Mouse (Mus musculus): ENCODE measurements at regions not wholly inside any gene's neighbourhood (a gene's known extent, or its start where the extent isn't known, plus 50 kb on each side); places are given as distances from the start of the nearest gene placed in this dataset.

DNA sequence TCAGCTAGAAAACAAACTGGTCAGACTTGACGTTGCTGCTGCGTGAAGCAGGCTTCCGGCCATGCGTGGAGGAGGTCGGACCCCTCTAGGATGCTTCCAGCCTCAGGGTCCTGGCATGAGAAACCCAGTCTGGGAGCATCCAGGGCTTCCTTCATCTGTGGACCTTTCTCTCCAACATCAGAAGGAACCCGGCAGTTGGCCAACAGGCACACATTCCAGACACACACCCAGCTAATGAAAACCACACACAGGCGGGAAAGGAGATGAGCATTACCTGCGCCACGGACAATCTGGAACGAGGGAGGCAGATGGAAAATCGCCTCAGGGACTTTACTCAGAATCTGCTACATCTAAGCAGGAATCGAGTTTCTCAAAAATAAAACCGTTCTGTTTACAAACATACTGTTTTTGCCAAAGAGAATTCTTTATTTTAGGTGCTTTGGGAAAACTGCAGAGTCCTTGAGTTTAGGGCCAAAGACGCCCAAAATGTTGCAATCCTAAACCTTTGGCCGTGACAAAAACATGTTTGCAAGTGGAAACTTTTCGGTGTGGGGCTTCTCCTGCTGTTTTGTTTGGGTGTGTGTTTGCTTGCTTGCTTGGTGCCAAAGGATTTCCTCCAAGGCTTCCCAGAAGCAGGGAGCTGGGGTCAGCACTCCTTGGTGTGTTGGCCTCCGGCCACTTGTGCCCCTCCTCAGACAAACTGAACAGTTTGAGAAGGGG is 147.0 kb downstream of the Setd4 start:
- Histone ChIP-seq H3K27me3 (replicated peaks) (peaks cover 12% of the 10 kb centered on the region), H3K36me3 (no peaks in the 10 kb centered on the region), H3K4me2 (no peak overlapping the region), H3K9me3 (replicated peaks) (no peaks in the 10 kb centered on the region), H3K4me1 (peaks cover 12% of the 10 kb centered on the region), H3K4me3 (replicated peaks) (no peak overlapping the region), H3K9ac (replicated peaks) (no peak overlapping the region), H3K27ac (replicated peaks) (no peak overlapping the region)
- ATAC-seq (ENCODE audit: low FRiP score): no peak
- 91% methylated on average over 17 of the region's 17 CpGs for WGBS

DNA sequence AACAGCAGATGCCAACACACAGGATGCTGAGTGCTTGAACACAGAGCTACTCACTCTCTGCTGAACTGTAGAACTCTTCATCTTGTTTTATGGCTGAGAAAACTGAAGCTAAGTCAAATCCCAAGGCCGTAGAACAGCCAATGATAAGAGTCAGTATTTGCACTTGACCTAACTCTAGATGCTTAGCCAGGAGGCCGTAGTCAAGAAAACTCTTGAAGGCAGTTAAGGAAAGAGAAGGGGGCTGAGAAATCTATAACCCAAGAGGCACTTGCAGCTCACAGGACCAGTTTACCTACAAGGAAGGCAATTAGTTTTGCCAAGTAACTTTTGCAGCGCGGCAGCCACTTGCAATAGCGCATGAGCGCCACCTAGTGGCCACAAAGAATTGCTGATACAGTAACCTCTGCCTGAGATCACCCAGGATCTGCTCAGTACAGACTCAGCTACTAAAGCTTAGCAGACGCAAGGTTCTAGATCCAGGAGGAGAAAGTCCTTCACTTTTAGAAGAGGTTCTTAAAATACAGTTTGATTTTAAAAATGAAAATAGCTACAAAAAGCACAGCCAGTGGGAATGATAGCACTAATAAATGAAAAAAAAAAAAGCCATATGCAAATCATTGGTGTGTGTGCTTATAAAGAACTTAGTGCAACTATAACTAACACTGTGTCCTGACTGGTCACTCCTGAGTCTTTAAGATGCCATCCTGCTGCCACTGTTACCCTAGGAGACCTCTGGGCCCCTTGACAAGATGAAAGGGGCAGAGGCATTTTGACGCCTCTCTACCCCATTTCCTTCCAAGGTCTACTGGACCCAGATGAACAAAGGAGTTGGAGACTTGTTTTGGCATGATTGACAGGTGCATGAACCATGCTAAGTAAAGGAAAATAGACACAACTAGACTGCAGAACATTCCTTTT is 149.5 kb downstream of the Setd4 start:
- H3K4me1 ChIP-seq: peaks cover 8% of the 10 kb centered on the region; the same call in 1 of the 2 replicates
- 30% methylated on average over 8 of the region's 8 CpGs for WGBS
- H3K36me3 ChIP-seq: no peaks in the 10 kb centered on the region
- H3K27ac ChIP-seq (replicated peaks): no peak overlapping the region
- H3K9me3 ChIP-seq (replicated peaks): no peaks in the 10 kb centered on the region
- no peak overlapping the region for H3K4me3 ChIP-seq (replicated peaks)
- no peak overlapping the region for H3K9ac ChIP-seq (replicated peaks)
- ATAC-seq (ENCODE audit: low FRiP score): no peak
- peaks cover 12% of the 10 kb centered on the region for H3K27me3 ChIP-seq (replicated peaks)
- H3K4me2 ChIP-seq: no peak overlapping the region

DNA sequence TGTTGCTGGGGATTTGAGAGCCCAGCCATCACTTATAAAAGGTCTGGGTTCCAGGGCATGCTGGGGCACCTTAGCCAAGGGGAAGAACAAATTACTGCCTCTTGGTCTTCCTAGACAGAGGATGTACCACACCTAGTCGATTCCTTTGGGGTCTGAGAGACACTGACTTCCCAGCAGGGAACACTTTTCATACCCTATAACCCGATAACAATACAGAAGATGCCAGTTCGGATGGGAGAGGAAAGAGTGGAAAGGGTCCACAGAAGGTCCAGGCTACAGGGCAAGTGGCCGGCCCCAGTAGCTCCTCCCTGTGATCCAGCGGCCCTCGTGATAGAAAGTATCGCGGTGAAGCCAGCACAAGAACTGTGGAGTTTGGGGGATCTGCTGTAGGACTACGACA is 150.8 kb downstream of the Setd4 start:
- Histone ChIP-seq H3K36me3 (no peaks in the 10 kb centered on the region), H3K4me3 (replicated peaks) (no peak overlapping the region), H3K9me3 (replicated peaks) (no peaks in the 10 kb centered on the region), H3K4me2 (no peak overlapping the region), H3K27ac (replicated peaks) (no peak overlapping the region), H3K27me3 (replicated peaks) (peaks cover 12% of the 10 kb centered on the region), H3K9ac (replicated peaks) (no peak overlapping the region), H3K4me1 (no peaks in the 10 kb centered on the region)
- ATAC-seq (ENCODE audit: low FRiP score): no peak
- WGBS: 83% methylated on average over 9 of the region's 9 CpGs

DNA sequence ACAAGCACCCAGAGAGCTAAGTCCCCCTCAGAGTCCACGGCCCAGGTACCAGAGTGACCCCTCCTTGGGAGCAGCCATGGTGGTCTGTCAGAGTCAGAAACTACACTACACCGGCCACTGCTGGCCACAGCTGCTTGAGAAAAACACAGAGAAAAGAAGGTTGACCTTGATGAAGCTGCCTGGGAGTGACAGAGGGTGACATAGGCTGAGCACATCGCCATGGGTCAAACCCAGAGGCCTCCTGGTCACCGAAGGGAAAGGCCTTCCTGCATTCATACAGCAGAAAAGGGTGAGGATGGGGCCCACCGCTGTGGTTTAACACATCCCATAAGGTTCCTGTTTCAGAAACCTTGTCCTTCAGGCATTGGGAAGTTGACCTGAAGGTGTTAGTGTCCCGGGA is 153.0 kb downstream of the Setd4 start:
- no peak overlapping the region for H3K9ac ChIP-seq (replicated peaks)
- whole genome bisulfite sequencing: 87% methylated on average over 6 of the region's 6 CpGs
- H3K4me1 ChIP-seq: no peaks in the 10 kb centered on the region
- H3K36me3 ChIP-seq: no peaks in the 10 kb centered on the region
- no peak overlapping the region for H3K27ac ChIP-seq (replicated peaks)
- H3K27me3 ChIP-seq (replicated peaks): peaks cover 12% of the 10 kb centered on the region
- no peak for ATAC-seq (ENCODE audit: low FRiP score)
- H3K4me3 ChIP-seq (replicated peaks): no peak overlapping the region
- no peak overlapping the region for H3K4me2 ChIP-seq
- H3K9me3 ChIP-seq (replicated peaks): no peaks in the 10 kb centered on the region

DNA sequence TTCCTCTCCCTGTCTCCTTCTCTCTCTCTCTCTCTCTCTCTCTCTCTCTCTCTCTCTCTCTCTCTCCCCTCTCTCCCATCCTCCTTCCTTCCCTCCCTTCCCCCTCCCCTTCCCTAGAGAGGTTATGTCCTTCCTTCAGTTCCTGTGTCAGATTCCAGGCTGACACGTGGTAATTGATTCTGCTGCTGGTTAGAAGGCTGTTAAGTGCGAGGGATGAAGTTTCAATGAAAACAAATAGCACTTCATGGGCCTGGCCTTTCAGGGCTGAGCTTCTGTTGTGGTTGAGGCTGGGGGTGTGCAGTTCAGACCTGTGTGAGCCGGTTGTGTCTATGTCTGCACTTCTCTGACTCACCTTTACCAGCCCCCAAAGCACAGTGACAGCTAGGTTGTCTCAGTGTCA is 153.9 kb downstream of the Setd4 start:
- Histone ChIP-seq H3K9ac (replicated peaks) (no peak overlapping the region), H3K9me3 (replicated peaks) (no peaks in the 10 kb centered on the region), H3K27ac (replicated peaks) (no peak overlapping the region), H3K4me2 (no peak overlapping the region), H3K4me1 (no peaks in the 10 kb centered on the region), H3K27me3 (replicated peaks) (peaks cover 8% of the 10 kb centered on the region), H3K36me3 (no peaks in the 10 kb centered on the region), H3K4me3 (replicated peaks) (no peak overlapping the region)
- 18% methylated on average over 3 of the region's 3 CpGs for WGBS
- no peak for ATAC-seq (ENCODE audit: low FRiP score)

DNA sequence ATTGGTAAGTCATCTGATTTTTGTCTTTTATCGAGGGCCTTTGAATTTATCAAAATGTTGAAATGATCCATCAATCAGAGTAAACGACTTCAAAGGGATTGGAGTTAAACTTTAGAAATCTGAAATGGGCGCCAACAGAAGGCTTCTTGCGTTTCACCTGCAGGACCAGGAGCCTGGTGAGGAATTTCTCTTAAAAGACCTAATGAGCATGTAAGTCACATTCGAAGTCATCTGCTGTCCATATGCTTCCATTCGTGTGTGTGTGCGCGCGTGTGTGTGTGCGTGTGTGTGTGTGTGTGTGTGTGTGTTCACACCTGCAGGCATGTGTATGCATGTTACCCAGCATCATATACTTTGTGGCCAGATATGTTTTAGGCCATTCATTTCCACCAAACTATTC is 155.7 kb downstream of the Setd4 start:
- no peak overlapping the region for H3K4me2 ChIP-seq
- no peak overlapping the region for H3K27ac ChIP-seq (replicated peaks)
- H3K27me3 ChIP-seq (replicated peaks): peaks cover 3% of the 10 kb centered on the region
- WGBS: 91% methylated on average over 10 of the region's 10 CpGs
- H3K36me3 ChIP-seq: no peaks in the 10 kb centered on the region
- no peak overlapping the region for H3K4me3 ChIP-seq (replicated peaks)
- no peaks in the 10 kb centered on the region for H3K4me1 ChIP-seq
- no peak for ATAC-seq (ENCODE audit: low FRiP score)
- H3K9ac ChIP-seq (replicated peaks): no peak overlapping the region
- no peaks in the 10 kb centered on the region for H3K9me3 ChIP-seq (replicated peaks)

DNA sequence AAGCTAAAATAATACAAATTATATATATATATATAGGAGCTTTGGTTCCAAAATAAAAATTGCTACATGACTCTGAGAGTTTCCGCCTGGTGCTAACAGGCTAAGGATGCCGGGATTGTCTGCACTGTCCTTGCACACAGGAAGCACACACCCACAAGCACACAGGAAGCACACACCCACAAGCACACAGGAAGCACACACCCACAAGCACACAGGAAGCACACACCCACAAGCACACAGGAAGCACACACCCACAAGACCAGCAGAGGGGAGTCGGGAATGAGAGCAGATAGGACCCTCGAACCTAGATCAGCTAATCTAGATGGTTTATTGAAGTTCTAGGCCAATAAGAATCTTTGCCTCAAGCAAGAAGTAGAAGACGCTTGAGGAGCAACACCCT is 156.9 kb downstream of the Setd4 start:
- Histone ChIP-seq H3K9me3 (replicated peaks) (no peaks in the 10 kb centered on the region), H3K4me2 (no peak overlapping the region), H3K27ac (replicated peaks) (no peak overlapping the region), H3K4me3 (replicated peaks) (no peak overlapping the region), H3K36me3 (no peaks in the 10 kb centered on the region), H3K9ac (replicated peaks) (no peak overlapping the region), H3K27me3 (replicated peaks) (no peaks in the 10 kb centered on the region), H3K4me1 (no peaks in the 10 kb centered on the region)
- 92% methylated on average over 5 of the region's 5 CpGs for WGBS
- ATAC-seq (ENCODE audit: low FRiP score): no peak

DNA sequence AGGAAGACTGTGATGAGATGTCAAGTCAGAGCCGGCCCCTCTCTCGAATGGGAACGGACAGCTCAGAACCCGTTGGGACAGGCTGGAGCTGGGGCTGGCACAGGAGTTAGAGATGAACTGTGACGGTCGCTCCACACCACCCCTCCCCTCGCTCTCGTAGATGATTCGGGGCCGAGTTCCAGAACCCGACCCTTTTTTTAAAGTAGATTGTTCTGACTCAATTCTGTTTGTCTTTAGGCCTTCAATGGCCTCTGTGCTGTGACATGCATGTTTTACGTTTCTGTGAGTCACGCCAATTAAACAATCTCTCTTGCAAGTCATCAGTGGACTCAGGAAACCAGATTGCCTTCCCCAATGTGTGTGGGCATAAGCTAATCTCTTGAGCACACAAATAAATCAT is 157.7 kb downstream of the Setd4 start:
- ATAC-seq (ENCODE audit: low FRiP score): no peak
- Histone ChIP-seq H3K4me3 (replicated peaks) (no peak overlapping the region), H3K27me3 (replicated peaks) (no peaks in the 10 kb centered on the region), H3K27ac (replicated peaks) (no peak overlapping the region), H3K9ac (replicated peaks) (no peak overlapping the region), H3K36me3 (no peaks in the 10 kb centered on the region), H3K4me2 (no peak overlapping the region), H3K4me1 (no peaks in the 10 kb centered on the region), H3K9me3 (replicated peaks) (no peaks in the 10 kb centered on the region)
- WGBS: 72% methylated on average over 13 of the region's 13 CpGs

DNA sequence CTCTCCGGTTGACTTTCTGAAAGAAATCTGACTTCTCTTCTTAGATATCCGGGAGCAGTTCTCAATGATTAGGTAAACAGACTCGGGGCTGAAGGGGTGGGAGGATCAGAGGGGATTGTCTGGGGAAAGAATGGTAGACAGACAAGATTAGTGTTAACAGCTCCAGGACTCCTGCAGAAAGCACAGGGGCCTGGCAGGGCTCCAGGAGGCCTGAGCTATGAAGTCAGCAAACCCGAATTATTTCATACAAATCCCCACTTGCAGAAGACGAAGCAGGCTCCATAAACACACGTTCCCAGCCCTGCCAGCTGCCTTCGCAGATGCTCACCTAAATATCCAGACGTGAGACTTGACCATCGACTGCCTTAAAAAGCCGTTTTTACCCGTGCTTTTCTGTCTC is 161.0 kb downstream of the Setd4 start:
- ATAC-seq (ENCODE audit: low FRiP score): no peak
- no peak overlapping the region for H3K9ac ChIP-seq (replicated peaks)
- no peak overlapping the region for H3K4me3 ChIP-seq (replicated peaks)
- H3K36me3 ChIP-seq: no peaks in the 10 kb centered on the region
- no peaks in the 10 kb centered on the region for H3K9me3 ChIP-seq (replicated peaks)
- no peak overlapping the region for H3K27ac ChIP-seq (replicated peaks)
- 47% methylated on average over 11 of the region's 11 CpGs for WGBS
- H3K27me3 ChIP-seq (replicated peaks): no peaks in the 10 kb centered on the region
- H3K4me2 ChIP-seq: no peak overlapping the region
- peaks cover 5% of the 10 kb centered on the region; the same call in 1 of the 2 replicates for H3K4me1 ChIP-seq

DNA sequence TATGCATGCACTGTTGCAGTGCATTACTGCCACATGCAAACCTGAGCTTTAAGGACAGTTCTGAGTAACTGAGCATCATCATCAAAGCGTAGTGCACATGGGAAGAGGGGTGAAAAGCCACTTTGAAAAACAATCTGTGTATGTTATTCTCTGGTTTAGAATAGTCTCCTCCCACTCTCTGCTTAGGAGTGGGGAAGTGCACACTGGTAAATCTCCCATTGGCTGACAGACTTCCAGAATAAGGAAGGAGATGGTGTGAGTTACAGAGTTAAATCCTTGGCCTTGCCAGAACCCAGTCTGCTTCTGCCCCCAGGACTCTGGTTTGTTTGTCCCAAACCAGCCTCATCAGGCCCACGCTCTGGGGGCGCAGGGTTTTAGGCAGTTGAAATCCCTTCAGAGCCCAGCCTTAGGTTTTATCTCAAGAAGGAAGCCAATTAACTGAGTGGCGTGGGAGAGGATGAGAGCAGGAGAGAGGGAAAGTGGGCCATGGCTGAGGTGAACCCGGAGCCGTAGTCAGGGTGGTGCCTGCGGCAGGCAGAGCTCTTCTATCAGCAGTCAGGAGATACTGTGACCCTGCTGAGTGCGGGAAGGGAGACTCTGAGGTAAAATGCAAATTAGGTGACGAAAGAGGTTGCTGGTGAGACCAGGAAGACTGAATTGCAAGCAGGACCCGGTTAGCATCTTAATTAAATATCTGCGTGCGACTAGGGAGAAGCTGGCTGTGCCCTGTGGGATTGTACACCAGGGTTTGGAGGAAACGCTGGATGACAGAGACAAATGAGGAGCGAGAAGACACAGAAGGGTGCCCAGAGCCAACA is 166.0 kb downstream of the Setd4 start:
- no peaks in the 10 kb centered on the region for H3K36me3 ChIP-seq
- H3K4me2 ChIP-seq: peak overlapping the region; percentile 27; the same call in 1 of the 2 replicates
- H3K27ac ChIP-seq (replicated peaks): no peak overlapping the region
- no peak for ATAC-seq (ENCODE audit: low FRiP score)
- no peak overlapping the region for H3K9ac ChIP-seq (replicated peaks)
- 29% methylated on average over 14 of the region's 14 CpGs for WGBS
- no peaks in the 10 kb centered on the region for H3K27me3 ChIP-seq (replicated peaks)
- H3K4me1 ChIP-seq: peaks cover 6% of the 10 kb centered on the region; the same call in 1 of the 2 replicates
- no peak overlapping the region for H3K4me3 ChIP-seq (replicated peaks)
- no peaks in the 10 kb centered on the region for H3K9me3 ChIP-seq (replicated peaks)

DNA sequence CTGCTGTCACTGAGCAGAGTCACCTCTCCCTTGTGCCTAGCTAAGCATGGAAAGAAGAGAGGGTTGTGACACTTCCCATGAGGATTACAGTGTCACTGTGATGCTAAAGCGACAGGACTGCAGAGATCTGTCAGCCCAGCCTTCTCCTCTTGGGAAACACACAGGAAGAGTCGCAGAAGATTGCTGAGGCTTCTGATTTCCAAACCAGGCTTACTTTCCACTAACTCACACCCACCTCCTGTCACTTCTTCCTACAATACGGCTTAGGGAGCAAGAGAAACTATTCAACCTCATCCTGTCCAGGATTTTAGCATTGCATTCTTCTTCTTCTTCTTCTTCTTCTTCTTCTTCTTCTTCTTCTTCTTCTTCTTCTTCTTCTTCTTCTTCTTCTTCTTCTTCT is 167.1 kb downstream of the Setd4 start:
- WGBS: 61% methylated on average over 3 of the region's 3 CpGs
- no peak overlapping the region for H3K27ac ChIP-seq (replicated peaks)
- H3K4me2 ChIP-seq: no peak overlapping the region
- no peak overlapping the region for H3K4me3 ChIP-seq (replicated peaks)
- no peaks in the 10 kb centered on the region for H3K27me3 ChIP-seq (replicated peaks)
- no peak for ATAC-seq (ENCODE audit: low FRiP score)
- H3K9me3 ChIP-seq (replicated peaks): no peaks in the 10 kb centered on the region
- peaks cover 6% of the 10 kb centered on the region; the same call in 1 of the 2 replicates for H3K4me1 ChIP-seq
- no peaks in the 10 kb centered on the region for H3K36me3 ChIP-seq
- no peak overlapping the region for H3K9ac ChIP-seq (replicated peaks)

Data from neural tube, embryonic 15.5 days (tissue).